Comparison of ENCODE assay signal across 11 mouse cellular contexts in genomic region chr7:83476861-83477260, GRCm38 (mm10).
DNase-seq lines count a peak whose midpoint lies in the region; ATAC-seq and TF ChIP-seq lines count a peak whose summit lies in the region.
"Had no signal": no experiment of that assay in that cellular context is flagged by ENCODE, and none has a peak within 500 bp of the region (broad histone marks: within the 10 kb centered on the region; RNA-seq: fewer than 3 reads in every experiment).

No protein-coding gene starts in this region.

- DNase-seq in intestine, embryonic 14.5 days (ENCODE audit: low spot score): no peak
- DNase-seq in embryonic facial prominence, embryonic 10.5 days (ENCODE audit: low spot score): no peak
- no peak for DNase-seq in cerebellum, postnatal 25 days
- DNase-seq in MN1 (ENCODE audit: low spot score): no peak
- DNase-seq: cerebellum, adult 2 months; lung, adult 2 months had no signal

- H3K36me3 ChIP-seq in intestine, embryonic 14.5 days (ENCODE audit: control insufficient read depth, insufficient read depth, low read length): no peaks in the 10 kb centered on the region
- H3K36me3 ChIP-seq in intestine, postnatal 0 days (ENCODE audit: control insufficient read depth, insufficient read depth): no peaks in the 10 kb centered on the region
- no peaks in the 10 kb centered on the region for H3K36me3 ChIP-seq in embryonic facial prominence, embryonic 10.5 days (replicated peaks)
- H3K36me3 ChIP-seq in embryonic facial prominence, embryonic 13.5 days: no peaks in the 10 kb centered on the region
- no peaks in the 10 kb centered on the region for H3K36me3 ChIP-seq in limb, embryonic 13.5 days

- H3K4me1 ChIP-seq in intestine, embryonic 14.5 days (replicated peaks; ENCODE audit: control insufficient read depth, insufficient read depth, low read length): peaks cover 28% of the 10 kb centered on the region
- peaks cover 3% of the 10 kb centered on the region for H3K4me1 ChIP-seq in intestine, postnatal 0 days (replicated peaks; ENCODE audit: control insufficient read depth, insufficient read depth, low read length)
- H3K4me1 ChIP-seq in embryonic facial prominence, embryonic 10.5 days: peaks cover 33% of the 10 kb centered on the region
- H3K4me1 ChIP-seq in embryonic facial prominence, embryonic 13.5 days: peaks cover 43% of the 10 kb centered on the region
- peaks cover 72% of the 10 kb centered on the region for H3K4me1 ChIP-seq in limb, embryonic 13.5 days

- no peak for TF ChIP-seq CTCF in intestine, postnatal 0 days (IDR thresholded peaks at IDR 0.05; ENCODE audit: low read depth)

- H3K27me3 ChIP-seq in intestine, embryonic 14.5 days (replicated peaks; ENCODE audit: control insufficient read depth, insufficient read depth, low read length): no peaks in the 10 kb centered on the region
- H3K27me3 ChIP-seq in intestine, postnatal 0 days (replicated peaks; ENCODE audit: control insufficient read depth, insufficient read depth, low read length): no peaks in the 10 kb centered on the region
- no peaks in the 10 kb centered on the region for H3K27me3 ChIP-seq in embryonic facial prominence, embryonic 10.5 days (replicated peaks; ENCODE audit: low read depth, poor library complexity, severe bottlenecking)
- H3K27me3 ChIP-seq in embryonic facial prominence, embryonic 13.5 days: no peaks in the 10 kb centered on the region
- H3K27me3 ChIP-seq in limb, embryonic 13.5 days: no peaks in the 10 kb centered on the region

- H3K9ac ChIP-seq in intestine, embryonic 14.5 days (ENCODE audit: low read length): no peak overlapping the region
- no peak overlapping the region for H3K9ac ChIP-seq in intestine, postnatal 0 days (ENCODE audit: low read depth, low read length)
- H3K9ac ChIP-seq in embryonic facial prominence, embryonic 13.5 days: no peak overlapping the region
- H3K9ac ChIP-seq in limb, embryonic 13.5 days: no peak overlapping the region

- no peak for ATAC-seq in intestine, embryonic 14.5 days (replicated peaks; ENCODE audit: low FRiP score, low TSS enrichment, low read depth)
- ATAC-seq in intestine, postnatal 0 days: no peak
- ATAC-seq in embryonic facial prominence, embryonic 13.5 days (ENCODE audit: insufficient number of reproducible peaks, insufficient read depth, low FRiP score, low TSS enrichment, low read depth): no peak
- ATAC-seq in limb, embryonic 13.5 days (ENCODE audit: low FRiP score, low read depth): no peak
- ATAC-seq: activated CD4-positive, CD25-positive, alpha-beta regulatory T cell, adult 4 months had no signal

- H3K4me3 ChIP-seq in intestine, embryonic 14.5 days (ENCODE audit: low read depth, low read length): no peak overlapping the region
- no peak overlapping the region for H3K4me3 ChIP-seq in intestine, postnatal 0 days (ENCODE audit: low read depth, low read length)
- no peak overlapping the region for H3K4me3 ChIP-seq in embryonic facial prominence, embryonic 10.5 days
- no peak overlapping the region for H3K4me3 ChIP-seq in embryonic facial prominence, embryonic 13.5 days
- no peak overlapping the region for H3K4me3 ChIP-seq in limb, embryonic 13.5 days

- no peaks in the 10 kb centered on the region for H3K9me3 ChIP-seq in intestine, embryonic 14.5 days (ENCODE audit: control insufficient read depth, low read length)
- no peaks in the 10 kb centered on the region for H3K9me3 ChIP-seq in intestine, postnatal 0 days (ENCODE audit: control insufficient read depth)
- no peaks in the 10 kb centered on the region for H3K9me3 ChIP-seq in embryonic facial prominence, embryonic 10.5 days
- H3K9me3 ChIP-seq in embryonic facial prominence, embryonic 13.5 days: no peaks in the 10 kb centered on the region
- no peaks in the 10 kb centered on the region for H3K9me3 ChIP-seq in limb, embryonic 13.5 days

- 69% methylated on average over 3 of the region's 3 CpGs for WGBS in intestine, embryonic 14.5 days
- 77% methylated on average over 3 of the region's 3 CpGs for WGBS in intestine, postnatal 0 days
- 92% methylated on average over 3 of the region's 3 CpGs for WGBS in embryonic facial prominence, embryonic 10.5 days
- WGBS in embryonic facial prominence, embryonic 13.5 days: 74% methylated on average over 3 of the region's 3 CpGs
- 47% methylated on average over 3 of the region's 3 CpGs for WGBS in limb, embryonic 13.5 days

- peak overlapping the region; percentile 7; the same call in 1 of the 2 replicates for H3K27ac ChIP-seq in intestine, embryonic 14.5 days (ENCODE audit: low read depth)
- no peak overlapping the region for H3K27ac ChIP-seq in intestine, postnatal 0 days (ENCODE audit: low read depth, low read length)
- H3K27ac ChIP-seq in embryonic facial prominence, embryonic 10.5 days (replicated peaks): peak overlapping the region; percentile 74
- peak overlapping the region; percentile 92 for H3K27ac ChIP-seq in embryonic facial prominence, embryonic 13.5 days
- peak overlapping the region; percentile 94 for H3K27ac ChIP-seq in limb, embryonic 13.5 days
- H3K27ac ChIP-seq: kidney, postnatal 0 days had no signal

- H3K4me2 ChIP-seq in intestine, embryonic 14.5 days (ENCODE audit: low read length): no peak overlapping the region
- H3K4me2 ChIP-seq in intestine, postnatal 0 days (replicated peaks; ENCODE audit: low read depth): no peak overlapping the region
- no peak overlapping the region for H3K4me2 ChIP-seq in embryonic facial prominence, embryonic 13.5 days
- no peak overlapping the region for H3K4me2 ChIP-seq in limb, embryonic 13.5 days (replicated peaks)
